Mouse (Mus musculus): ENCODE measurements around the gene Hnf1a. TPM values are rescaled to one million over a fixed set of nuclear protein-coding genes. Genes with fewer than 3 reads are reported as not detected.

The Hnf1a gene
- polyA plus RNA-seq (2012; rRNA removed): 0.89 and 1.2 TPM in 2 replicates

GRCm38 (mm10) chr5:114970824-114971227 lies at the start of gene Hnf1a:
TSS of gene Hnf1a (minus strand) at chr5:114971094.

GRCm38 (mm10) chr5:115010577-115011216 lies 39.8 kb upstream of the Hnf1a start, which contains the start of gene Sppl3:
TSS of gene Sppl3 (plus strand) at chr5:115011137.

GRCm38 (mm10) chr5:114942074-114942765 lies 28.7 kb downstream of the Hnf1a start, which contains the start of gene 2210016L21Rik:
TSS of gene 2210016L21Rik (plus strand) at chr5:114942158.

GRCm38 (mm10) chr5:114922998-114923473 lies 47.9 kb downstream of the Hnf1a start, which contains the start of gene Oasl1:
TSS of gene Oasl1 (plus strand) at chr5:114923240.

Other genes with a start within 250 kb of the Hnf1a start
- gene Ankrd13a, start 196.4 kb downstream of the Hnf1a start, polyA plus RNA-seq (2012; rRNA removed): 36.2 and 42.6 TPM in 2 replicates
- 12.2 and 14.8 TPM in 2 replicates for gene Git2, start 195.6 kb downstream of the Hnf1a start, polyA plus RNA-seq (2012; rRNA removed)
- 17.4 and 19.0 TPM in 2 replicates for gene 1500011B03Rik, start 147.6 kb downstream of the Hnf1a start, polyA plus RNA-seq (2012; rRNA removed)
- not detected in 2 replicates for gene 4930519G04Rik, start 117.4 kb downstream of the Hnf1a start, polyA plus RNA-seq (2012; rRNA removed)
- not detected in 2 replicates for gene Gm9936, start 112.4 kb downstream of the Hnf1a start, polyA plus RNA-seq (2012; rRNA removed)
- gene Oasl2, start 74.2 kb downstream of the Hnf1a start, polyA plus RNA-seq (2012; rRNA removed): 1.9 and 3.1 TPM in 2 replicates
- gene Oasl1, start 47.9 kb downstream of the Hnf1a start, polyA plus RNA-seq (2012; rRNA removed): 0.70 TPM in 2 replicates
- gene 2210016L21Rik, start 28.9 kb downstream of the Hnf1a start, polyA plus RNA-seq (2012; rRNA removed): 7.5 and 8.0 TPM in 2 replicates
- gene Sppl3, start 40.0 kb upstream of the Hnf1a start, polyA plus RNA-seq (2012; rRNA removed): 14.6 and 17.8 TPM in 2 replicates
- gene Gm10401, start 127.2 kb upstream of the Hnf1a start, polyA plus RNA-seq (2012; rRNA removed): not detected in 2 replicates
- gene Acads, start 148.3 kb upstream of the Hnf1a start, polyA plus RNA-seq (2012; rRNA removed): 23.6 and 27.1 TPM in 2 replicates
- gene Unc119b, start 163.9 kb upstream of the Hnf1a start, polyA plus RNA-seq (2012; rRNA removed): 5.9 and 7.3 TPM in 2 replicates
- 38.4 and 41.2 TPM in 2 replicates for gene Mlec, start 187.1 kb upstream of the Hnf1a start, polyA plus RNA-seq (2012; rRNA removed)
- gene Cabp1, start 223.3 kb upstream of the Hnf1a start, polyA plus RNA-seq (2012; rRNA removed): 0.29 and 0.33 TPM in 2 replicates

Data from liver, embryonic 14 days (tissue).